Mouse (Mus musculus) layer of hippocampus, adult 9-10 months (tissue): Measurements from ENCODE around the gene Spx.

Experiments used
- DNase-seq: peaks from one replicate; pipeline ENCODE4 v3.0.0; 2022; ENCODE audit warnings: low spot score

The Spx gene

GRCm38 (mm10) chr6:142429072-142429471 is 15.8 kb downstream of the Spx start:
- no peak for DNase-seq

- no peak for DNase-seq
These were observed 38.1 kb downstream of the Spx start for GRCm38 (mm10) chr6:142451381-142451780.

- no peak for DNase-seq
These were observed 40.1 kb downstream of the Spx start for GRCm38 (mm10) chr6:142453311-142453710.

- no peak for DNase-seq
These were observed 42.2 kb downstream of the Spx start for GRCm38 (mm10) chr6:142455314-142455996.

GRCm38 (mm10) chr6:142458010-142458409 is 44.8 kb downstream of the Spx start:
- DNase-seq, result no peak

GRCm38 (mm10) chr6:142459017-142459678 is 45.9 kb downstream of the Spx start:
- DNase-seq, result no peak

GRCm38 (mm10) chr6:142462194-142462593 is 49.0 kb downstream of the Spx start:
- no peak for DNase-seq
